9 mouse cellular contexts compared by ENCODE assay signal in the genomic region with DNA sequence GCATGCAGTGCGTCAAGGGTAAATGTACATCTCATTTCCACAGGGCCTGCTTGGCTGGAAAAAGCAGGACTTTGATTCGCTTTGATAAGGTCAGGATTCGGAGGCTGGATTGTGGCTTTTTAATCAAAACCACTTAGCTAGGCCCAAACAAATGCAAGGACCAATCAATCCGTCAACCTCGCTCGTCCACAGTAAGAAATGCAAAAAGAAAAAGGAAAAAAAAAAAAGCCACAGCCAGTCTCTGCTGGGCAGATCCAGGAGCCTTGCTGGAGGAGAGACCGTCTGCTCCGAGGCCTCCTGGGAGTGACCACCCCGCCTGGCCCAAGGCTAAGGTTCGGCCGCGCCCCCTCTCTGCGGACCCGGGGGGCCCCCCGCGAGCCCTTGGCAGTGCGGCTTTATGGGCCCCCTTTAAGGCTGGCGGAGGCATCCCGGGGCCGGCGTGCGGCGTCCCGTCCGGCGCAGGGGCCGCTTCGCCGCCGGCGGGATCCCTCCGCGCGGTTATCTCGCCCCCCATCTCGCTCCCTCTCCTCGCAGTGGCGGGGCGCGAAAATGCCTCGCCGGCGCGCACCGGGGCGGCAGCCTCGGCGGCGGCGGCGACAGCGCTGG. TPM values are rescaled to one million over a fixed set of nuclear protein-coding genes. Genes with fewer than 3 reads are reported as not detected.
DNase-seq lines count a peak whose midpoint lies in the region; ATAC-seq and TF ChIP-seq lines count a peak whose summit lies in the region.
"Had no signal": no experiment of that assay in that cellular context is flagged by ENCODE, and none has a peak within 500 bp of the region (broad histone marks: within the 10 kb centered on the region; RNA-seq: fewer than 3 reads in every experiment).

TSS of gene Hoxd8 (plus strand) at position 223 of the 606 bp plus-strand sequence.

- intact Hi-C loops in left cerebral cortex, postnatal 14 days (cut with DNase I) = loop anchor here (5.0 kb wide), 3 partner anchors 258 to 433 kb away; no protein-coding TSS in a partner anchor

- no peak for DNase-seq in lung, adult 2 months
- DNase-seq in liver, embryonic 11.5 days (ENCODE audit: low spot score) = peak; percentile 48
- DNase-seq in spleen, adult 12 weeks (ENCODE audit: low spot score) = no peak
- DNase-seq in left cerebral cortex, postnatal 14 days (ENCODE audit: low spot score in 2 of 2) = no peak

- no peaks in the 10 kb centered on the region for H3K36me3 ChIP-seq in lung, embryonic 15.5 days
- H3K36me3 ChIP-seq in embryonic facial prominence, embryonic 13.5 days = no peaks in the 10 kb centered on the region
- H3K36me3 ChIP-seq in hindbrain, embryonic 13.5 days = no peaks in the 10 kb centered on the region
- no peaks in the 10 kb centered on the region for H3K36me3 ChIP-seq in liver, embryonic 11.5 days (ENCODE audit: control insufficient read depth, insufficient read depth, low read length)
- H3K36me3 ChIP-seq in stomach, embryonic 16.5 days (ENCODE audit: control insufficient read depth, insufficient read depth, low read length) = no peaks in the 10 kb centered on the region

- peaks cover 98% of the 10 kb centered on the region for H3K27me3 ChIP-seq in lung, embryonic 15.5 days
- H3K27me3 ChIP-seq in embryonic facial prominence, embryonic 13.5 days = peaks cover 99% of the 10 kb centered on the region
- peaks cover 96% of the 10 kb centered on the region for H3K27me3 ChIP-seq in hindbrain, embryonic 13.5 days
- H3K27me3 ChIP-seq in liver, embryonic 11.5 days (replicated peaks; ENCODE audit: control insufficient read depth, insufficient read depth, low read length) = peaks cover 98% of the 10 kb centered on the region
- H3K27me3 ChIP-seq in stomach, embryonic 16.5 days (ENCODE audit: control insufficient read depth, insufficient read depth, low read length) = peaks cover 89% of the 10 kb centered on the region

- no peak within 1 kb of the TSS for H3K9ac ChIP-seq in lung, embryonic 15.5 days
- peak within 1 kb of the TSS; percentile 60 for H3K9ac ChIP-seq in embryonic facial prominence, embryonic 13.5 days
- H3K9ac ChIP-seq in hindbrain, embryonic 13.5 days = peak within 1 kb of the TSS; percentile 53; the same call in 1 of the 2 replicates
- H3K9ac ChIP-seq in liver, embryonic 11.5 days (ENCODE audit: low read depth, low read length) = peak within 1 kb of the TSS; percentile 34; the same call in 1 of the 2 replicates
- H3K9ac ChIP-seq in stomach, embryonic 16.5 days (ENCODE audit: low read length) = peak within 1 kb of the TSS; percentile 69

- peaks cover 16% of the 10 kb centered on the region for H3K4me1 ChIP-seq in lung, embryonic 15.5 days
- no peaks in the 10 kb centered on the region for H3K4me1 ChIP-seq in lung, adult 2 months (ENCODE audit: control insufficient read depth, insufficient read depth, low read length)
- H3K4me1 ChIP-seq in embryonic facial prominence, embryonic 13.5 days = peaks cover 10% of the 10 kb centered on the region
- H3K4me1 ChIP-seq in hindbrain, embryonic 13.5 days (replicated peaks) = peaks cover 11% of the 10 kb centered on the region
- H3K4me1 ChIP-seq in liver, embryonic 11.5 days (replicated peaks; ENCODE audit: control insufficient read depth, insufficient read depth, low read length) = peaks cover 10% of the 10 kb centered on the region; the same call in 1 of the 2 replicates
- H3K4me1 ChIP-seq in stomach, embryonic 16.5 days (ENCODE audit: control insufficient read depth, insufficient read depth, low read length) = 0 out of 2 replicates have a peak, but pooled peaks cover 3% of the 10 kb centered on the region

- H3K9me3 ChIP-seq in lung, embryonic 15.5 days = no peaks in the 10 kb centered on the region
- no peaks in the 10 kb centered on the region for H3K9me3 ChIP-seq in embryonic facial prominence, embryonic 13.5 days
- H3K9me3 ChIP-seq in hindbrain, embryonic 13.5 days = no peaks in the 10 kb centered on the region
- no peaks in the 10 kb centered on the region for H3K9me3 ChIP-seq in liver, embryonic 11.5 days (ENCODE audit: control insufficient read depth, low read length)
- H3K9me3 ChIP-seq in stomach, embryonic 16.5 days (replicated peaks; ENCODE audit: control insufficient read depth, low read length) = no peaks in the 10 kb centered on the region

- WGBS in lung, embryonic 15.5 days = under 1% methylated on average over 50 of the region's 52 CpGs
- 4% methylated on average over 47 of the region's 52 CpGs for WGBS in lung, adult 2 months
- under 1% methylated on average over 40 of the region's 52 CpGs for WGBS in embryonic facial prominence, embryonic 13.5 days
- WGBS in hindbrain, embryonic 13.5 days = under 1% methylated on average over 33 of the region's 52 CpGs
- 3% methylated on average over 31 of the region's 52 CpGs for WGBS in liver, embryonic 11.5 days
- 1% methylated on average over 41 of the region's 52 CpGs for WGBS in stomach, embryonic 16.5 days

- H3K4me2 ChIP-seq in lung, embryonic 15.5 days = peak within 1 kb of the TSS; percentile 83
- peak within 1 kb of the TSS; percentile 75 for H3K4me2 ChIP-seq in embryonic facial prominence, embryonic 13.5 days
- H3K4me2 ChIP-seq in hindbrain, embryonic 13.5 days = peak within 1 kb of the TSS; percentile 52
- H3K4me2 ChIP-seq in liver, embryonic 11.5 days = peak within 1 kb of the TSS; percentile 71
- H3K4me2 ChIP-seq in stomach, embryonic 16.5 days (ENCODE audit: low read depth, low read length) = peak within 1 kb of the TSS; percentile 74

- ATAC-seq in lung, embryonic 15.5 days (ENCODE audit: borderline replicate concordance, extremely low read depth, low FRiP score, low TSS enrichment) = peak; percentile 20; the same call in 1 of the 2 replicates
- no peak for ATAC-seq in embryonic facial prominence, embryonic 13.5 days (ENCODE audit: insufficient number of reproducible peaks, insufficient read depth, low FRiP score, low TSS enrichment, low read depth)
- ATAC-seq in hindbrain, embryonic 13.5 days (ENCODE audit: low FRiP score) = no peak
- ATAC-seq in liver, embryonic 11.5 days (replicated peaks; ENCODE audit: low FRiP score) = no peak
- ATAC-seq in stomach, embryonic 16.5 days (ENCODE audit: insufficient read depth, low FRiP score) = no peak

- TF ChIP-seq CTCF in lung, adult 2 months (IDR thresholded peaks at IDR 0.05; ENCODE audit: insufficient read depth, low read length) = no peak

- H3K4me3 ChIP-seq in lung, embryonic 15.5 days = peak within 1 kb of the TSS; percentile 46
- no peak within 1 kb of the TSS for H3K4me3 ChIP-seq in lung, adult 2 months (replicated peaks; ENCODE audit: extremely low read depth, low read depth, low read length)
- H3K4me3 ChIP-seq in embryonic facial prominence, embryonic 13.5 days = peak within 1 kb of the TSS; percentile 48
- H3K4me3 ChIP-seq in hindbrain, embryonic 13.5 days = peak within 1 kb of the TSS; percentile 37
- H3K4me3 ChIP-seq in liver, embryonic 11.5 days (ENCODE audit: low read depth, low read length) = peak within 1 kb of the TSS; percentile 51
- peak within 1 kb of the TSS; percentile 50 for H3K4me3 ChIP-seq in stomach, embryonic 16.5 days (replicated peaks; ENCODE audit: low read length)

- no peak within 1 kb of the TSS for H3K27ac ChIP-seq in lung, embryonic 15.5 days
- no peak within 1 kb of the TSS; the same call in 1 of the 2 replicates for H3K27ac ChIP-seq in embryonic facial prominence, embryonic 13.5 days
- H3K27ac ChIP-seq in hindbrain, embryonic 13.5 days = peak within 1 kb of the TSS; percentile 53
- H3K27ac ChIP-seq in liver, embryonic 11.5 days (ENCODE audit: low read depth, low read length) = no peak within 1 kb of the TSS
- H3K27ac ChIP-seq in stomach, embryonic 16.5 days (ENCODE audit: low read length) = no peak within 1 kb of the TSS
- H3K27ac ChIP-seq: macrophage had no signal

- TF ChIP-seq POLR2A in lung, adult 2 months (IDR thresholded peaks at IDR 0.05; ENCODE audit: borderline replicate concordance, extremely low read depth, low read depth, low read length) = no peak

RNA-seq across cellular contexts. Expression of gene Hoxd8, which starts in this region (rescaled TPM):
- polyA plus RNA-seq in lung, embryonic 15.5 days (2015; fragmentation: Nextera tagmentation; extraction: Ambion mirVana) = 0.39 and 0.50 TPM in 2 replicates
- polyA plus RNA-seq in lung, adult 2 months (2012; rRNA removed) = 0.49 and 0.67 TPM in 2 replicates
- 2.5 and 3.7 TPM in 2 replicates for polyA plus RNA-seq in embryonic facial prominence, embryonic 13.5 days (2015; fragmentation: Nextera tagmentation; extraction: Ambion mirVana)
- polyA plus RNA-seq in hindbrain, embryonic 13.5 days (2015; fragmentation: Nextera tagmentation; extraction: Ambion mirVana) = 0.79 and 1.5 TPM in 2 replicates
- 0.82 and 1.2 TPM in 2 replicates for polyA plus RNA-seq in liver, embryonic 11.5 days (2014; fragmentation: Nextera tagmentation; extraction: Ambion mirVana)
- 1.7 and 2.8 TPM in 2 replicates for polyA plus RNA-seq in stomach, embryonic 16.5 days (2015; fragmentation: Nextera tagmentation; extraction: Ambion mirVana)
- total RNA-seq in left cerebral cortex, postnatal 14 days (2021) = not detected
- polyA plus RNA-seq: macrophage had no signal

Comparison
In these comparisons a context has a peak if more than half of its experiments do, and no peak if none do; other contexts are left out.
1. Peak in ATAC-seq, H3K4me3 ChIP-seq and H3K4me2 ChIP-seq in lung, embryonic 15.5 days; RNA of the gene not detected or under 1 TPM.